Mouse (Mus musculus): ENCODE data around the gene Pptc7. TPM values are rescaled to one million over a fixed set of nuclear protein-coding genes. Genes with fewer than 3 reads are reported as not detected.

Gene Pptc7
- total RNA-seq, 1 experiment = 21.1 TPM

GRCm38 (mm10) chr5:122319474-122320204 lies 35.5 kb downstream of the Pptc7 start:
- TF ChIP-seq ZNF384 (IDR thresholded peaks at IDR 0.05; ENCODE audit: low read depth, low read length) = no peak
- no peak for TF ChIP-seq MAFK (IDR thresholded peaks at IDR 0.05; ENCODE audit: insufficient read depth, low read depth, low read length)
- no peak for TF ChIP-seq CHD2 (IDR thresholded peaks at IDR 0.05; ENCODE audit: low read depth, low read length)
- TF ChIP-seq HCFC1 (IDR thresholded peaks at IDR 0.05; ENCODE audit: borderline replicate concordance, insufficient read depth, low read length) = no peak
- no peak for TF ChIP-seq ZC3H11A (IDR thresholded peaks at IDR 0.05; ENCODE audit: borderline replicate concordance, low read depth, low read length)
- Histone ChIP-seq H3K27ac (ENCODE audit: insufficient read depth, low read depth, low read length, poor library complexity, severe bottlenecking) (peak overlapping the region; percentile 51), H3K9ac (ENCODE audit: insufficient read depth, low read depth, low read length, poor library complexity, severe bottlenecking) (0 out of 2 replicates have a peak overlapping the region, but pooled peaks have one; percentile 8), H3K4me3 (ENCODE audit: insufficient read depth in 1 of 2, low read depth in 1 of 2, low read length in 2 of 2, poor library complexity in 1 of 2, severe bottlenecking in 1 of 2) (no peak overlapping the region), H3K9me3 (ENCODE audit: control insufficient read depth, insufficient read depth, low read depth, low read length) (no peaks in the 10 kb centered on the region), H3K36me3 (ENCODE audit: control insufficient read depth, insufficient read depth, low read length, poor library complexity, severe bottlenecking) (peaks cover 24% of the 10 kb centered on the region; the same call in 1 of the 2 replicates), H3K4me1 (ENCODE audit: control insufficient read depth in 2 of 2, insufficient read depth in 2 of 2, low read length in 2 of 2, poor library complexity in 1 of 2) (peaks cover 7 to 35% of the 10 kb centered on the region in 2 experiments; a peak in 3 of 4 replicates)
- DNase-seq (ENCODE audit: low read depth, low spot score) = no peak
- in situ Hi-C loops (cut with MboI; ENCODE audit: low sequenced_read_pairs in 2 of 2, unreplicated experiment in 2 of 2) = no loop called here

- no peak for DNase-seq (ENCODE audit: low read depth, low spot score)
- Histone ChIP-seq H3K9me3 (ENCODE audit: control insufficient read depth, insufficient read depth, low read depth, low read length) (no peaks in the 10 kb centered on the region), H3K4me1 (ENCODE audit: control insufficient read depth in 2 of 2, insufficient read depth in 2 of 2, low read length in 2 of 2, poor library complexity in 1 of 2) (peaks cover 7 to 33% of the 10 kb centered on the region in 2 experiments; a peak in 2 of 4 replicates), H3K4me3 (ENCODE audit: insufficient read depth in 1 of 2, low read depth in 1 of 2, low read length in 2 of 2, poor library complexity in 1 of 2, severe bottlenecking in 1 of 2) (no peak overlapping the region), H3K36me3 (ENCODE audit: control insufficient read depth, insufficient read depth, low read length, poor library complexity, severe bottlenecking) (peaks cover 29% of the 10 kb centered on the region), H3K9ac (ENCODE audit: insufficient read depth, low read depth, low read length, poor library complexity, severe bottlenecking) (0 out of 2 replicates have a peak overlapping the region, but pooled peaks have one; percentile 8), H3K27ac (ENCODE audit: insufficient read depth, low read depth, low read length, poor library complexity, severe bottlenecking) (no peak overlapping the region)
- no peak for TF ChIP-seq HCFC1 (IDR thresholded peaks at IDR 0.05; ENCODE audit: borderline replicate concordance, insufficient read depth, low read length)
- no peak for TF ChIP-seq ZNF384 (IDR thresholded peaks at IDR 0.05; ENCODE audit: low read depth, low read length)
- no peak for TF ChIP-seq ZC3H11A (IDR thresholded peaks at IDR 0.05; ENCODE audit: borderline replicate concordance, low read depth, low read length)
- no peak for TF ChIP-seq CHD2 (IDR thresholded peaks at IDR 0.05; ENCODE audit: low read depth, low read length)
- no peak for TF ChIP-seq MAFK (IDR thresholded peaks at IDR 0.05; ENCODE audit: insufficient read depth, low read depth, low read length)
- in situ Hi-C loops (cut with MboI; ENCODE audit: low sequenced_read_pairs in 2 of 2, unreplicated experiment in 2 of 2) = no loop called here
These were observed 36.1 kb downstream of the Pptc7 start for GRCm38 (mm10) chr5:122320205-122320781.

GRCm38 (mm10) chr5:122323523-122323922 lies 39.4 kb downstream of the Pptc7 start:
- H3K4me1 ChIP-seq (ENCODE audit: control insufficient read depth in 2 of 2, insufficient read depth in 2 of 2, low read length in 2 of 2, poor library complexity in 1 of 2) = peaks cover 5 to 17% of the 10 kb centered on the region in 2 experiments; a peak in 2 of 4 replicates
- H3K9me3 ChIP-seq (ENCODE audit: control insufficient read depth, insufficient read depth, low read depth, low read length) = no peaks in the 10 kb centered on the region
- DNase-seq (ENCODE audit: low read depth, low spot score) = no peak
- in situ Hi-C loops (cut with MboI; ENCODE audit: low sequenced_read_pairs in 2 of 2, unreplicated experiment in 2 of 2) = no loop called here
- H3K36me3 ChIP-seq (ENCODE audit: control insufficient read depth, insufficient read depth, low read length, poor library complexity, severe bottlenecking) = peaks cover 32% of the 10 kb centered on the region
- no peak overlapping the region for H3K9ac ChIP-seq (ENCODE audit: insufficient read depth, low read depth, low read length, poor library complexity, severe bottlenecking)
- no peak for TF ChIP-seq CHD2 (IDR thresholded peaks at IDR 0.05; ENCODE audit: low read depth, low read length)
- no peak for TF ChIP-seq HCFC1 (IDR thresholded peaks at IDR 0.05; ENCODE audit: borderline replicate concordance, insufficient read depth, low read length)
- no peak for TF ChIP-seq ZC3H11A (IDR thresholded peaks at IDR 0.05; ENCODE audit: borderline replicate concordance, low read depth, low read length)
- no peak for TF ChIP-seq ZNF384 (IDR thresholded peaks at IDR 0.05; ENCODE audit: low read depth, low read length)
- TF ChIP-seq MAFK (IDR thresholded peaks at IDR 0.05; ENCODE audit: insufficient read depth, low read depth, low read length) = no peak
- no peak overlapping the region for H3K27ac ChIP-seq (ENCODE audit: insufficient read depth, low read depth, low read length, poor library complexity, severe bottlenecking)
- H3K4me3 ChIP-seq (ENCODE audit: insufficient read depth in 1 of 2, low read depth in 1 of 2, low read length in 2 of 2, poor library complexity in 1 of 2, severe bottlenecking in 1 of 2) = no peak overlapping the region

- Histone ChIP-seq H3K9ac (ENCODE audit: insufficient read depth, low read depth, low read length, poor library complexity, severe bottlenecking) (no peak overlapping the region; the same call in 1 of the 2 replicates), H3K9me3 (ENCODE audit: control insufficient read depth, insufficient read depth, low read depth, low read length) (no peaks in the 10 kb centered on the region), H3K4me3 (ENCODE audit: insufficient read depth in 1 of 2, low read depth in 1 of 2, low read length in 2 of 2, poor library complexity in 1 of 2, severe bottlenecking in 1 of 2) (no peak overlapping the region), H3K27ac (ENCODE audit: insufficient read depth, low read depth, low read length, poor library complexity, severe bottlenecking) (no peak overlapping the region), H3K36me3 (ENCODE audit: control insufficient read depth, insufficient read depth, low read length, poor library complexity, severe bottlenecking) (peaks cover 31% of the 10 kb centered on the region), H3K4me1 (ENCODE audit: control insufficient read depth in 2 of 2, insufficient read depth in 2 of 2, low read length in 2 of 2, poor library complexity in 1 of 2) (peaks cover 2 to 12% of the 10 kb centered on the region in 2 experiments; a peak in 2 of 4 replicates)
- in situ Hi-C loops (cut with MboI; ENCODE audit: low sequenced_read_pairs in 2 of 2, unreplicated experiment in 2 of 2) = no loop called here
- no peak for DNase-seq (ENCODE audit: low read depth, low spot score)
- TF ChIP-seq CHD2 (IDR thresholded peaks at IDR 0.05; ENCODE audit: low read depth, low read length) (no peak), ZC3H11A (IDR thresholded peaks at IDR 0.05; ENCODE audit: borderline replicate concordance, low read depth, low read length) (no peak), HCFC1 (IDR thresholded peaks at IDR 0.05; ENCODE audit: borderline replicate concordance, insufficient read depth, low read length) (no peak), MAFK (IDR thresholded peaks at IDR 0.05; ENCODE audit: insufficient read depth, low read depth, low read length) (no peak), ZNF384 (IDR thresholded peaks at IDR 0.05; ENCODE audit: low read depth, low read length) (no peak)
These were observed 40.7 kb downstream of the Pptc7 start for GRCm38 (mm10) chr5:122324608-122325431.
